Mouse (Mus musculus) cerebellum, postnatal 25 days (tissue): ENCODE results near the gene Skint5.
"Not testable (repeated sequence)": the region's sequence is repeated elsewhere in the genome, so short reads cannot be mapped to it uniquely, and the experiment has no call there.

Source experiments
- DNase-seq, 2 experiments: peaks; one replicate each; pipeline ENCODE4 v3.0.0; 2021; ENCODE audit warnings: mixed read lengths in 2 of 2

The Skint5 gene

DNA sequence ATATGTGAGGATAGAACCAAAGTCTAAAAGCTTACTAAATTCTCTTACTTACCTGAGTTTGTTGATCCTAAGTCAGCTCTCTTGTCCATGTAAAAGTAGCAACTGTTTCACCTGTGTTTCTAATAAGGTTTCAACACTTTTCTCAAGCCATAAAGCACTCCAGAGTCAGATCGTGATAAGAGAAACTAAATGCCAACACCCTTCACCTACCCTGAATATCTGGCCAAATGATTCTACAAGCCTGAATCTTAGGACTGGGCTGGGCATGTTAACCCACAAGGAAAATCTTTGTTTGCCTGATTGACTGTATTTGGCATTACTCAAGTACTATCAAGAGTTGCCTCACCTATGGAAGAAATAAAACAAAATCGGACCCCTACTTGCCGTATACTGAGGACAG is at the start of gene Skint5:
TSS of gene Skint5 (minus strand) at position 101 of the 400 bp plus-strand sequence.
- DNase-seq, result no peak

DNA sequence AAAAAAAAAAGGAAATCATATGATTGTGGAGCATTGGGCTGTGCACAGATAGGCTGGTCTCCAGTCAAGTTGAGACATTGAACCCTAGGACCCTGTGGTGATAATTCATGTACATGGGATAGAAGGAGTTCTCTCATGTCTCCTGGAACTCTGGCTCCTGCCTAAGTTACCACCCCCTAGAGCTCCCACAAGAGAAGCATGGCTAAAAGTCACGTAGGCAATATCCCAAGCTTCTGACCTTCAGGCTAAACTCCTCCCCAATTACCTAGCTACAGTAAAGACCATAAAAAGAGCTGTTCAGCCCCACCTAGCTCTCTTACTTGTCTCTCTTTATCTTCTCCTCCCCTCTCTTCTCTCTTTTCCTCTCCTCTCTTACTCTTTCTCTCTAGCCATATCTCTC is 42.0 kb downstream of the Skint5 start:
- no peak for DNase-seq

DNA sequence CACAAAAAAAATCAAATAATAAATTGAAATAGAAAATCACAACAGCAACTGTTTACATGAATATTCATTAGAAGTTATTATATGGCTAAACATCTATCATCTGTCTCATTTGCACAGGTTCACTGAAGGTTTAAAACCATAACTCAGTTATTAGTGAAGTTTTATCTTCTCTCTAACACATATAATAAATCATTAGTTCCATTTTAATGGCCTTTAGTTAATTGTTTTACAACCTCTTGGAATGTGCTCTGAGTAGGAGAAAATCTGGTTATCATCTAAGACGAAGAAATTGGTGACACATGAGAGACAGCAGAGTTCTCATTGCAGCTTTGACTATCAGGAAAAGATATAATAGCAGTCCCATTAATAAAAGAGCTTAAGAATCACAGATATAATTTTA is 235.1 kb downstream of the Skint5 start:
- no peak for DNase-seq

DNA sequence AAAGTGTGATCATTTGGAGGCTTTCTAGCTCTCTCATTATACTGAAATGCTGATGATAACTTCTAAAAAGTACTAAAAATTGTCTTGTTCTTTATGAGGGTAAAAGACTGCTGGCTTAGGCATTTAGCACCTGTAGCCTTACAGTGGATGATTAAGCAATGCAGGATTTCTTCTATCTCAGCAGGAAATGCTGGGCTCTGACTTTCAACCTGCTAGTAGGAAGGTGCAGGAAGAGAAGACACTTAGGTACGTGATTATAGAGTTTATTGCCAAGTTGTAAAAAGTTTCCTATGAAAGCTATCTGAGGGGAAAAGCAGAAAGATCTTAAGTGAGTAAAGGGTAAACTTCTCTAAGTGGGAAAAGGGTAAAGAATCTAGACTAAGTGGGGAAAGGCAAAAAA is 235.6 kb downstream of the Skint5 start:
- DNase-seq, result no peak

DNA sequence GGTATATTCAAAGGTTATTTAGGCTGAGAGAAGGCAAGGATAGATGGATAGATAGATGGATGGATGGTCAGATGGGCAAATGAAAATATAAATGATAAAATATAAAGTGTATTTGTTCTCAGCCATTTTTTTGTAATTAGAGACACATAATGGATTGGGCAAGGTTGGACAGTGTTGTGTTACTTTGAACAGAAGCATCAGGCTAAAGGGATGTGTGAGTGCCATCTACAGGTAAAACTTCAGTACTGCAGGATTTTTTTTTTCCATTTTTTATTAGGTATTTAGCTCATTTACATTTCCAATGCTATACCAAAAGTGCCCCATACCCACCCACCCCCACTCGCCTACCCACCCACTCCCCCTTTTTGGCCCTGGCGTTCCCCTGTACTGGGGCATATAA is 551.1 kb downstream of the Skint5 start:
- not testable (repeated sequence) for DNase-seq
